Mouse (Mus musculus): ENCODE data around the gene Caprin1.

The Caprin1 gene

DNA sequence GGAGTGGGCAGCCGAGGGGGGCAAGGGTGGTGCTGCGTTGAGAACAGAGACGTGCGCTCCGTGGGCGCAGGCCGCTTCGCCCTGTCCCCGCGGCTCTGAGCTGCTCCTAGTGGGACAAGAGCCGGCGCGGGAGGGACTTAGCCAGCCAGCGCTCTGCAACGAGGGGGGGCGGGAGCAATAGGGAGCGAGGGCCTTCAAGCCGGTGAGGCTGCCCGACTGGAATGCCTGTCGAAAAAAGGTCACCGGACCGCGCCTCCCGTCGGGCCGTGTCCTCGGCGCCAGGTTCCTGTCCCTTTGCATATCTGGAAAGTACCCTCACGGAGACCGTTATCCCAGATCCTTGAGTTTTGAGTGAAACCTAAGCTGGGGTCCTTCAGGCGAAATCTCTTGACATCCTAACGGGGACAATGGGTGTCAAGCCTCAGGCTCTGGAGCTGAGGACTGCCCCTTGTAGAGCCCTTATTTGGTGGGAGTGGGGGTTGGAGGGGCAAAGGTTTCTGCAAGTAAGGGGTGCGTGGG is at the start of gene Caprin1:
TSS of gene Caprin1 (minus strand) at position 159 of the 519 bp plus-strand sequence.
- peak; percentile 96 for DNase-seq

DNA sequence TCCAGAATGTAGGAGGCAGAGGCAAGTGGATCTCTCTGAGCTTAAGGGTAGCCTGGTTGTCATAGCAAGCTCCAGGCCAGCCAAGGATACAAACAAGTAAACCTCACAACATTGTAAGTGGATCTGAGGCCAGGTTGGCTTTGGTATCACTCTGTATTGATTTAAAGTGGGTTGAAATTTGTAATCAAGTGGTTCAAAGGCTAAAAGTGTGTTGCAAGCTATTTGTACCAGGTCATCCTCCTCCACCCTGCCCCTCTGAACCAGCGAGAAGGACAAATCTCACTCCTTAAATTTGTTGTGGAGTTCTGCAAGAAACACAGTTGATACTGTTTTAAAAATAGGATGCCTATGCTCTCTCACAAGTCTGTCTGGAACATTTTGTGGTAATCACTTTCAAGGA is 49.4 kb upstream of the Caprin1 start:
- no peak for DNase-seq

DNA sequence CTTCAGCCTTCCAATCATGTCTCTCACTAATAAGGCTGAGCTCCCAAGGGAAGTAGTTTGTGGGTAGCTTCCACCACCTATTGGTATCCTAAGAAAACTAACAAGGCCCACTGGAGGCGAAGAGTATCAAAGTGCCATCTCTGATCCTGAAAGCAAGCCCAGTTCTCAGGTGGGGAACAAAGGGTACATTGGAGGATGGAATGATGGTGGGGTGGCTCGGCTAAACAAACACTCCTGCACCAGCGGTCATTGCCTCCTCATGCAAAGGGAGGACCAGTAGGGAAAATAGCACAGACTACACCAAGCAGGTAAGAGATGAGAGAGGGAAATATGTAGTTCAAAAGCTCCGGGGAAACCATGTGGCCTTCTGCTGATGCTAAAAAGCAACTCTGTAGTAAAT is 48.8 kb upstream of the Caprin1 start:
- no peak for DNase-seq

DNA sequence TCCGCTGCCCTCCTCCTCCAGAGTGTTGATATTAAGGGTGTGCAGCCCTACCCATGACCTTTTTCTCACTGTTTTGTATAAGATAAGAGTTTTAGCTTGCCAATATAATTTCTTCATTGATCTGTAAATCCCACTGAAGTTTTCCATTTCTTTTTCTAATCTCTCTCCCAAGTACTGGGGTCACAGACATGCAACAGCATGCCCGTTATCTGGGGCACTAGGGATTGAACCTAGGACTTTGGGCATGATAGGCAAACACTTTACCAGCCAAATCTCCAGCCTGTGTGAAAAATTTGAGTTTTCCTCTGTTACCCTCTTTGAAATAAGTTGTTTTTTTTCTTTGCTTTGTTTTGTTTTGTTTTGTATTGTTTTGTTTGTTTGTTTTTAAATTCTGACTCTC is 46.6 kb upstream of the Caprin1 start:
- no peak for DNase-seq

DNA sequence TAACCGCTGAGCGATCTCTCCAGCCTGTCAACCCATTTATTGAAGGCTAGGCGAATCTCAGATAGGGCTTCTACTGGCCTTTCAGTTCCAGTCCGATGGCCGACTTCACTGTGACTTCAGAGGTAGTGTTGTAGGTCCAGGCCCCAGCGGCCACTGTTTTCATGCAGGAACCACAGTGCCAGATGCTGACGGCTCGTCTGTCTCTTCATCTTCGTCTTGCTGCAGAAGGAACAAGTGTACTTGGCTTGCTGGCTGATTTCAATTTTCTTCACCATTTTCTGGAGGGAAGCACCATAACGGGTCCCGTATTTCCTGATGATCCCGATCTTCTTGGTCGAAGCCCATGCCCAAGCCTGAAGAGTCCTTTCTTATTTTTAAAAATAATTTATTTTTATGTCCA is 45.9 kb upstream of the Caprin1 start:
- DNase-seq: no peak

DNA sequence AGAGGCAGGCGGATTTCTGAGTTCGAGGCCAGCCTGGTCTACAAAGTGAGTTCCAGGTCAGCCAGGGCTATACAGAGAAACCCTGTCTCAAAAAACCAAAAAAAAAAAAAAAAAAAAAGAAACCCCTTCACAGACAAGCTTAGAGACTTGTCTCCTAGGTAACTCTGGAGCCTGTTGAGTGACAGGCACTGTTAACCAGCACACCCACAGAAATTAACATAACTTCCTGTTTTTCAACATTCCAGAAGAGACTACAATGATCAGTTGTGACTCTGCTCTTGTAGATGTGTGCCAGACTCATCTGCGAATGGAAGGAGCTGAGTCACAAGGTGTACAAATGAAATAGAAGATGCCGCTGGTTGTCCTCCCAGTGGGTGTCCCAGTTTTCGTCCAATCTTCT is 44.9 kb upstream of the Caprin1 start:
- no peak for DNase-seq

DNA sequence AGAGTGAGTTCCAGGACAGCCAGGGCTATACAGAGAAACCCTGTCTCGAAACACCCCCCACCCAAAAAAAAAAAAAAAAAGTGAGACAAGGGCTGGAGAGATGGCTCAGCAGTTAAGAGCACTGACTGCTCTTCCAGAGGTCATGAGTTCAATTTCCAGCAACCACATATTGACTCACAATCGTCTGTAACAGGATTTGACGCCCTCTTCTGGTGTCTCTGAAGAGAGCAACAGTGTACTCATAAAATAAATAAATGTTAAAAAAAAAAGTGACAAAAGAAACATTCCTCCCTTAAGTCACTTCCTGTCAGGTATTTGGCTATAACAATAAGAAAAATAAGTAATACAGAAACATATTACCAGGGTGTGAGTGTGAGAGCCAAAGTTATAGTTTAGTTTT is 41.0 kb upstream of the Caprin1 start:
- DNase-seq: no peak

DNA sequence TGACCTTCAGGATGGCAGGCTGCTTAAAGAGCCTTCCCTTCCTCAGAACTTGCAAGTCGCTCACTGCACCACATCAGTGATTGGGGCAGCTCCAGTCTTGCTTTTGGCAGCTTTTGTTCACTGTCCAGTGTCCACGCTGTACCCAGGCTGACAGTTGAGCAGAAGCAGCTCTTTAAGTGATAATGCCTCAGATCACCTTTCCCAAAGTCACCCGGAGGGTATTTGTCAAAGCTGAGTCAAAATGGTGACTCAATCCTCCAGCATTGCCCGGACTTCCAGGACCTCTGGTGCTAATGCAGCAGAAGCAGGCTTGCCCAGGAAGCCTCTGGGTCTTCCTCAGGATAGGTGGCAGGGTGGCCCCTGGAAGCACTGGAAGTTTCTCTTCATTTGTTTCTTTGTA is 39.7 kb upstream of the Caprin1 start:
- DNase-seq: no peak

DNA sequence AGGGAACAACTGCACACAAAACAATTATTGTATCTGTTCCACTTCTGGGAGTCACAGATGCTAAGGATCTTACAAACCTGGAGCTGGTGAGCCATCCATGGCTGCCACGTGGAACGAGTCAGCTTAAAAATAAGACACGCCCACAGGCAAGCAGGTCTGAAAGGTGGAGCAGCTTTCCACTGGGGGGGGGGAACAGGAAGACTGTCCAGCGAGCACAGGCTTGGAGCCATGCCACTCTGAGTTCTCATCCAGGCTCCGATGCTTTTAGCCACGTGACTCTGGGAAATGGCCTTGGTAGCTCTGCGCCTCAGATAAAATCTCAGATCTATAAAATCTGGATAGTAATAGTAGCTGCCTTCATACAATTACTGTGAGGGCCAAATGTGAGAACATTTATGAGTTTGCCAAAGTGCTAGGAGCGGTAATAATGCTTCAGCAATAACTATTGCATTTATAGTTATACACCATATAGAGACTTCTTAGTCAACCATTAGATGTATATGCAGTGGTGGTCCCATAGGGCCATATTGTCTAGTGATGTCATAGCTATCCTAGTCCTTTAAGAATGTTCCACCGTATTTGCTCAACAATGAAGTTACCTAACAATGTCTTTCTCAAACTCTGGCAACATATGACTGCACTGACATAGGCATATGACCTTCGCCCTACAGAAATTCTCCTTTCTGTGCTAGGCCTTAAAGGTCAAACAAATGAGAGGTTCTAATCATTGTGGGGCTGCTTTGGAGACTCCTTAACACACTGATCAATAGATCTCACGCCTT is 38.4 kb upstream of the Caprin1 start:
- DNase-seq: no peak

DNA sequence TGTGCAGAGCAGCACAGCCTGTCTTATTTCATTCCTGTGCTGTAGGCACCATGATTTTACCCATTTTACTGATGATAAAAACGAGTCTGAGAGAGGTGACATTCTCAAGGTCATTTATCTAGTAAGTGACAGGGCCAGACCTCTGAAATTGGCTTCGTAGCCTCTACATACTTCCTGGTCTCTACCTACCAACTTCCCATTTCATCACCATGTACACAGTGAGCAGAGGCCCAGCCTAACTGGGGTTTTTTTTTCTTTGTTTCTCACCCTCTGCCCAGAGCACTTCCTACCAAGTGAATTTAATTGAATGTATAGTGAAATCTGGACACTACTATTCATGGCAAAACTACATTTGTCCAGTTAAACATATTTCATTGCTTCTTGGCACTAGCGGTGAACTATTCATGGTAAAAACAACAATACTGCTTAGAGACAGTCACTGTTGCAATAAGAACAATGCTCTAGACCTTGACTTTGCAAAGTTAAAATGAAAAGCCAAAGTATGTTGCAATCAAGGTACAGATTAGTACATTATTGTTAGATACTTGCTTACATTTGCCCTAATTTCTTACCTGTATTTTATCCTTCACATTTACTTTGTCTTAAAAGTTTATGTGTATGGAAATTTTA is 36.5 kb upstream of the Caprin1 start:
- no peak for DNase-seq

DNA sequence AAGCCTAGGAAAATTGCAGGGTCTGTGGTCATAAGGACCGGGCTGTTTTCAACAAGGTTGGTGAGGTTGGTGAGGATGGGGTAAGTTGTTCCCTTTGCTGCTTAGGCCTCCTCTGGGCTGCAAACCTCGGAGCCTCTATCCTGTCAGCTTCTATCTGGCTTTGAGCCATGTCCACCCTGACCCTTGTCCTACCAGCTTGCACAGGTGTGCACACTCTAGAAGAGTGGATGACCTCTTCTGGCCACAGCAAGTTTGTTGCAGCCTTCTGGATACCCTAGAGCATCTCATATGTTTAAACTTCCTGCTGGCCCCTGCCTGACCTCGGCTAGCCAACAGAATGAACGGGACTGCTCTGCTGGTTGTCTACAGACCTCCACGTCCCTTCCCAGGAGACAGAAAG is 35.5 kb upstream of the Caprin1 start:
- DNase-seq: no peak

DNA sequence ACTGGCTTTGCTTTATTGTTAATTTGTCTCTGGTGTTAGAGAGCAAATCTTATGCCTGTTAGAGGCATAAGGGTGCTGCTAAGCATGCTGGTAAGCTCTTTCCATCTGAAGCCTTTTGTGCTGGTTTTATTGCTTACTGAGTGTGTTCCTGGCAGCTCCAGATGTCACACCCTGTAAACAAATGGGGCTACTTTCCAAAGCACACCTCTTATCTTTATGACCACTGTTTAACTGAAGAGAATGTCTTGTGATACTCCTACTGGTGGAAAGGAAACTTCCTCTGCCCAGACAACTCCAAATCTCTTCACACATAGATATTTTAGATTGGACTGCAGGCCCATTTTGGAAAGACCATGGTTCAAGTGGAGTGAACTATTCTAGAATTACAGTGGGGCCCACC is 31.5 kb upstream of the Caprin1 start:
- no peak for DNase-seq

DNA sequence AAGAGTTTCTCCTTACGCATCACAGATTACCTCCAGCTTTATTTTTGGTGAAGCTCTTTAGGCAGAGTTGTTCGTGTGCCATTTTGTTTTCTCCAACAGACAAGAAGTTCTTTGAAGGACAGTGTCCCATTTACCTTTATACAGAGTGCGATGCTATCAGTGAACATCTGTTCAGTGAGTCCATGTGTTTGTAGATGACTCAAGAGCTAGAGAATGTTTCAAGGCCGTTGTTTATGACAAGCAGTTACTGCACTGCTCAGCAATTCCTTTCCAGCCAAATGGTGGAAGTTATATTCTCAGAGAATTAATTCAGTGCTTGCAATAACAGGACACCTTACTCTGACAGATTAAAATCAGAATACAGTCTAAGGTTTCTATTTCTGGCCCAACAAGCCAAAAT is 27.5 kb upstream of the Caprin1 start:
- DNase-seq: no peak

DNA sequence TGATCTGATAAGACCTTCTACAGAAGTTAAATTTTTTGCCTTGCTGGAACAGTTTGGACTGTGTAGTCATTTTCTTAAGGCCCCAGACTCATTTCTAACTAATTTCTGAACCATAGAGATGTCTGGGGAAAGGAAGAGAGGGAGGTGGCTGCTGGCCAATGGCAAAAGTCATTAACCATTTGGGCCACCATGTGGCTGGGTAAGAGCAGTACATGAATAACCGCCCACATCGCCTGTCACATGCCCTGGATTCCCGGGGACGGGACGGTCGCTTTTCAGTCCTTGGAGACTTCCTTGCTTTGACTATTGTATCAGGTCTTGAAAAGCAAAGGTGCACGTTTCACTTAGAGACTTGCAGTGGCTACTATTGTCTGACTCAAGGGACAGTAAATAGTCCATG is 25.1 kb upstream of the Caprin1 start:
- no peak for DNase-seq

DNA sequence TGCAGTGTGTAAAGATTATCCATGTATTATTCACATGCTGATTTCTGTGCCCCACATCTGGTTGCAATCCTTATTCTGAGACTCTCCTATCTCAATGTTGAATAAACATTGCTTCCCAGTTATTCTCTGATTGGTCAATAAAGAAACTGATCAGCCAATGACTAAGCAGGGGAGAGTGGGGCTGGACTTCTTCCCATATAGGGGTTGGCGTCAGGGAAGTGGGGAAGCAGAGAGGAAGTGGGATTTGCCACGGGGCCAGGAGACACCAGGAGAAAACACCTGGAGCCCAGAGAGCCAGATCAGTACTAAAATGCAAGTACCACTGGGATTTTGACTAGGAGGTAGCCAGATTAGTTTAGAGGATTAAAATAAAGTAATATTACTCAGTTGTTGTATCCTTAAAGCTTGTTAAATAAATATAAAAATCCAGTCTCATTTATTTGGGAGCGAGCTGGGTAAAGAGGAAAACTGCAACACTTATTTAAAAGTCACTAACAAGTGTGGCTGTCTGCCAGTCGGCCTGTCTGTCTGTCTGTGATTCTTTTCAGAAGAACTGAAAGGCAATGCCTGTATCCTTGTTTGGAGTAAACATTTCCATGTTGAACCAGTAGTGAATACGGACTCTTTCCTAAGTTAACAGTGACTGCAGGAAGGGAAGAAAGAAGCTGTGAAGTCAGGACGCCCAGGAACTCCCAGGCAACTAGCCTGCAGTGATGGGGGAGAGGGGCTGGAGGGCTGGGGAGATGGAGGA is 19.9 kb upstream of the Caprin1 start:
- DNase-seq: no peak

DNA sequence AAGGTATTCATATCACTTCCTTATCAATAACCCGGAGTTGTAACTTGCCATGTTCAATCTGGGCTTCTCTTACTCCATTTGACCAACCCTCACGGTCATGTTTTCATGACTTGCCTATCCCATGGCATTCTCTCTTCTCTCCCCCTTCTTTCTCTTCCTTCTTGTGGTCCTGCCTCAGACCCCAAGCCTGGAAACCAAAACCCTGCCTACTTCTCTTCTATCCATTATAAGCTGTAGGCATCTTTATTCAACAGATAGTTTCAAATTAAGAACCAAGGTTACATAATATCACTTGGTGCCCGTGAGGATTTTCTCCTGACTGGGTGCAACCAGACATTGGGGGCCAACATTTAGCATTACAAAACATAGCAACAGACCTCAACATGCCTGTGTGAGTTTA is 18.5 kb upstream of the Caprin1 start:
- DNase-seq: no peak

DNA sequence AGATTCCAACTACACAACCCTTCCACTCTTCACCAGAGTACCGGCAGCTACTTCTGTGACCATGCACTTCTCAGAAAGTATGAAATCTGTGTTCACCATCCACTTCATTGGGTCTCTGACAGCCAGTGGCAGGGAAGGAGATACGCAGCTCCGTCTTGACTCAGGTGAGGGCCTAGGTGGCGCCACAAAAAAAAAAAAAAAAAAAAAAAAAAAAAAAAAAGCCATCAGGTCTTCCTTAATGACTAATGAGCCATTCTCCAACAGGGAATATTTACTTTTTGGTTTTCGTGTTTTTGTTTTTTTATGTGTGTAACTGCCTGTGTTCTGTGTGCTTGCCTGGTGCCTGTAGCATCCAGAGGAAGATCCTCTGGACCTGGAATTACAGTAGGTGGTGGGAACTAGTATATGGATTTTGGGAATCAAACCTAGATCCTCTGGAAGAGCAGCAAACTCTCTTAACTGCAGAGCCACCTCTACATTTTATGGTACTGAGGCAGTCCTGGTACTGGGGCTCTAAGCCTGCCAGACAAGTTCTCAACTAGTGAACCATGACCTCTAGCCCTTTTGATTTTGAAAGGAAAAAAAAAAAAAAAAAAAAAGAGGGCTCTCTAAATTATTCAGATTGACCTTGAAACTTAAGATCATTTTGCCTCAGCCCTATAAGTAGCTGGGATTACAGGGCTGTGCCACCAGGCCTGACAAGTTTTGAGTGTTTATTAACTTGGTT is 14.2 kb upstream of the Caprin1 start:
- DNase-seq: no peak

DNA sequence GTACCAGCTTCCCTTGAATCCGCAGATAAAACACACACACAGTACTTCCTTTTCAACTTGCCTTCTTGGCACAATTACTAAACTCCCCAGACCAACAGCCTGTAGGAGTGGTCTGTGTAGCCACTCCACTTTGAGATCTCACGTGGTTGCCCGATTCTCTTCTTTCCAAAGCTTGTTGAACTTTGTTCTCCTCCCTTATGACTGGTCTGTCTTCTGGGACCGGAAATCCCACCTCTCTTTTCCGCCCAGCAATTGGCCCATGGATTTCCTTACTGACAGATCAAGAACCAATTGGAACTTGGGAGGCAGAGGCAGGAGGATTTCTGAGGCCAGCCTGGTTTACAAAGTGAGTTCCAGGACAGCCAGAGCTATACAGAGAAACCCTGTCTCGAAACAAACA is 13.0 kb upstream of the Caprin1 start:
- DNase-seq: no peak

DNA sequence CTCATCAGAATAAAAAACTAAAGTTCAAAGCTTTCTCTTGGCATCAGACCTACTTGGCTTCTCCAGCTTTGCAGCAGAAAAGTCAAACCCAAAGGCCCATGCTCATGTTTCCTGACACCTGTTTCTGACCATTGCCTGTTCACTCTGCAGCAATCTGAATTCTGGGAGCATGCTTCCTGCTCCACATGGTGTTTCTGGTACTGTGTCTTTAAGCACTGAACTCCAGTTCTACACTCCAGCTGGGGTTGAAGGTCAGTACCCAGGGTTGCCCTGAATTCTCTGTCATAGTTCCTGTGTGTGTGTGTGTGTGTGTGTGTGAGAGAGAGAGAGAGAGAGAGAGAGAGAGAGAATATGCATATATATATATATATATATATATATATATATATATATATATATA is 11.0 kb upstream of the Caprin1 start:
- no peak for DNase-seq

DNA sequence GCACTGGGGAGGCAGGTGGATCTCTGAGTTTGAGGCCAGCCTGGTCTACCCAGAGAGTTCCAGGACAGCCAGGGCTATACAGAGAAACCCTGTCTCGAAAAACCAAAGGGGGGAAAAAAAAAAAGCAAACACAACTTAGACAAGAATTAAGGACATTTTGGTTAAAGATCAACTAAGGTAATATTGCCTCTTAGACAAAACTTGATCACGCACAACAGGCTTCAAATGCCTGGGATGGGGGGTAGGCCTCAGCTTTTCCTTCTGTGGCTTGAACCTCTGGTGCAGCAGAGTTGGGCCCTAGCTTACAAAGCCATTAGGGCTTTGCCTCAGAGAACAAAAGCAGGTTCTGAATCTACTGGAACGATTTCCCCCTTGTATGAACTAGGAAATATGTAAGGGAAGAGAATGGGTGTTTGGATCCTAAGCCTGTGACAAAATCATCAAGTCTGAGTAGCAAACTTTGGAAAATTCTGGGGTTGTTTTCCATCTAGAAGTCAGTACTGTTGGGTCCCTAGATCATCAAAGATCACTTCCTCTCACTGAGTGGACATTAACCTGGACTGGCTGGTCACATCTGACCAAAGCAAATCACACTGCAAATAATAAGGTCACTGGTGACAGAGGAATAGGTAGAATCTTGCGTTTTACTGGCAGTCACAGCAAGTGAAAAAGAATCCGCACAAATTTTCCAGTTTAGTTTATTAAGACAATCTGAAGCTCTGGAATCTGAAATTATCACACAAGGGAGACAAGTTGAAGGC is 6.5 kb upstream of the Caprin1 start:
- no peak for DNase-seq

DNA sequence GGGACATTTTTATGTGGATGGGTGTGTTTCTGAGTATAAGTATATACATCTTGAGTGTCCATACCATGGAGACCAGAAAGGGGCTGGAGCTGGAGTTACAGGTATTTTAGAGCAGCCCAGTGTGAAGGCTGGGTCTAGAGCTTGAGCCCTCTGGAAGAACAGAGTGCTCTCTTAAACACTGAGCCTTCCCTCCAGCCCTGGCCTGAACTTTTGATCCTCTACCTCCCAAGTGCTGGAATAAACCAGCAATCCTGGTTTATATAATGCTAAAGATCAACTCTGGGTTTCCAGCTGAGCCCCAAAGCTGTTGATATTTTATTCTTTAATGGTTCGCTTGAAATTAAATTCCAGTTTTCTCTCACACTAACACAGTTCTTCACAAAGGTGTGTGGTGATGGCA is 5.0 kb upstream of the Caprin1 start:
- DNase-seq: no peak

DNA sequence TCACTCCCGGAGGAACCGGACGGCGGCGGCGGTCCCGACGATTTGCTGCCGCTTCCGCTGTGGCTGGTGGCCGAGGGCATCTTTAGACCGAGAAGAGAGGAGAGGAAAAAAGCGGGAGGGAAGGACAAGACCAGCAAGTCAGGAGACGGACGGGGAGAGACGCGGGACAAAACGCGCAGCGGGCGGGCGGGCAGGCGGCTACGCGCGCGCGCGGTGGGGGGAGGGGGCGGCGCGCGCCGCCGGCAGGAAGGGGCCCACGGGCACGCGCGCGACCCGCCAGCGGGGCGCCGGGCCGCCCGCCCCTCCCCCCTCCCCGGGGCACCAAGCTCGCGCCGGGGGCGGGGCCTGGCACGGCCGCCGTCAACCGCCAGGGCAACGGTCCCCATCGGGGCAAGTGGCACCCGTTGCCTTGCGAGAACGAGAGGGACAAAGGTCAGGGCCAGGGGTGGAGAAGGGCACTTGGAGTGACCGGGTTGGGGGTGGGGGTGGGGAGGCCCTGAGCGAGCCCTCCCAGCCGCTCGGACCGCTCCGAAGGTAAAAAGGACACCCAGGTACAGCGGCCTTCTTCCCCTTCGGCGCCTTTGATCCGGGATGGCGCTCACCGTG is 485 bp downstream of the Caprin1 start:
- peak; percentile 70 for DNase-seq
